Mouse (Mus musculus) stomach, postnatal 0 days (tissue): ENCODE measurements around the gene Olfr1346.

ENCODE experiments used
- CTCF ChIP-seq: IDR thresholded peaks from 2 replicates; pipeline ENCODE4 v1.5.1; 2016; ENCODE audit warnings: antibody characterized with exemption, low read depth, mild to moderate bottlenecking, moderate library complexity
- EP300 ChIP-seq: optimal IDR thresholded peaks from 2 replicates; pipeline ENCODE3; 2016; ENCODE audit warnings: antibody characterized with exemption

DNA sequence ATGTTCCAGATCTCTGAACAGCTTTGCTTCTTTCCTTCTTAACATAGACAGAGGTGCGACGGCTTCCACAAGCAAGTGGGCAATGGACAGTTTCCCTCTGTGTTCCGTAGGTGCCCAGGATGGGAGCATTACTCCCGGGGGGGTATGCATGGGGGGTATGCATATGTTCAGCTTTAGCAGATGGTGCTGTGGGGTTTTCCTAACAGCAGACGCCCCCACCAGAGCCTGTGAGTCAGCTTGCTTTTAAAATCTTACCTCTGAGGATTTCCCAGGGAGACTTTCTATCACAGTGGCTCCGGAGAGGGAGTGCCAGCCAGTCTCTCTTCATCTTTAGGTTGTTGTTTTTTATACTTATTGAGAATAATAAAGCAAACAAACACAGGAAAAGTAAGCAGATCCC is 47.0 kb upstream of the Olfr1346 start:
- TF ChIP-seq CTCF (no peak), EP300 (no peak)
